Mouse (Mus musculus): ENCODE data around the gene Fam216b.

DNA sequence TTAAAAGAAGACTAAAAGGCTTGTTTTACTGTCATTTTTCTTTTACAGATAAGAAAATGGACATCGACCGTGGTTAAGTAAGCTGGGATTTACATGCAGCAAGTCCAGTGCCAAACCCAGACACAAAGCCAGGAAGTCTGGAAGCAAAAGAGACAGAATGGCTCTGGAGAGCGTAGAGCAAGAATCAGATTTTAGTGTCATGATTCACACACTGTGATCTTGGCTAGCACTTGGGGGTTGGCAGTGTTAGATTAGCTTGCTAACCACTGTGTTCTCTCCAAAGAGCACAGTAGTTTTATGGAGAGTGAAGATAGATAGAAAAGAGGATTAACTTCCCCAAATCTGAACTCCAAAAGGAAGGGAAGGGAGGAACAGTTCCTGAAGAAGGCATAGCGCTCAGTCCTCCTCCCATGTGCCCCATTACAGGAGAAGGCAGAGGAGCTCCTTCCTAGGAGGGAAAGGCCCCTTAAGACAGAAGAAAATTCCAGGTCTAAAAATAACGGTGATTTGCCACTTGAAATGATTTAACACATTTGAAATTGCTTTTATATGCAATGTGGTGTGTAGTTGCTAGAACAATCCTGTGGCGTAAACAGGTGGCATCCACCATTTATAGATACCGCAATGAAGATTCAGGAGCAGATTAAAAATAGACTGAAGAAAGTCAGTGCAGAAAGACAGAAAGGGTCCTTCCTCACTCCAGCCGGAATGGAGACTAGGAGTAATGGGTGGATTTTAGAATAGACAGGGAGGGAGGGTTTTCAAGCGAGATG lies 22.7 kb downstream of the Fam216b start:
- no peak for TF ChIP-seq CTCF (IDR thresholded peaks at IDR 0.05; ENCODE audit: borderline replicate concordance, insufficient read depth, low read depth, low read length)
- TF ChIP-seq POLR2A (IDR thresholded peaks at IDR 0.05; ENCODE audit: borderline replicate concordance, insufficient read depth, low read length) = no peak

Data from cerebellum, adult 2 months (tissue).